Mouse (Mus musculus): ENCODE data around the gene Xrn1. TPM values are rescaled to one million over a fixed set of nuclear protein-coding genes. Genes with fewer than 3 reads are reported as not detected.

Xrn1 gene
- polyA plus RNA-seq, 1 experiment, result 1.4 TPM

- Histone ChIP-seq H3K4me1 (peaks cover 47% of the 10 kb centered on the region), H3K36me3 (replicated peaks; ENCODE audit: low read length) (peaks cover 61% of the 10 kb centered on the region)
- TF ChIP-seq FLI1 (IDR thresholded peaks at IDR 0.05; ENCODE audit: low read length), result no peak
- TF ChIP-seq GATA1 (IDR thresholded peaks at IDR 0.05; ENCODE audit: borderline replicate concordance, low read length), result no peak
Observed at GRCm38 (mm10) chr9:95964037-95964436, 9.5 kb downstream of the Xrn1 start.

GRCm38 (mm10) chr9:95978279-95978678 lies 23.7 kb downstream of the Xrn1 start:
- TF ChIP-seq FLI1 (IDR thresholded peaks at IDR 0.05; ENCODE audit: low read length) (no peak), GATA1 (IDR thresholded peaks at IDR 0.05; ENCODE audit: borderline replicate concordance, low read length) (no peak)
- peaks cover 91% of the 10 kb centered on the region for H3K36me3 ChIP-seq (replicated peaks; ENCODE audit: low read length)
- no peaks in the 10 kb centered on the region for H3K27me3 ChIP-seq (replicated peaks)

More at GRCm38 (mm10) chr9:95964037-95964436, 9.5 kb downstream of the Xrn1 start:
- no peaks in the 10 kb centered on the region for H3K9me3 ChIP-seq
- no peak overlapping the region for H3K4me3 ChIP-seq (replicated peaks)
- no peaks in the 10 kb centered on the region for H3K27me3 ChIP-seq (replicated peaks)

DNA sequence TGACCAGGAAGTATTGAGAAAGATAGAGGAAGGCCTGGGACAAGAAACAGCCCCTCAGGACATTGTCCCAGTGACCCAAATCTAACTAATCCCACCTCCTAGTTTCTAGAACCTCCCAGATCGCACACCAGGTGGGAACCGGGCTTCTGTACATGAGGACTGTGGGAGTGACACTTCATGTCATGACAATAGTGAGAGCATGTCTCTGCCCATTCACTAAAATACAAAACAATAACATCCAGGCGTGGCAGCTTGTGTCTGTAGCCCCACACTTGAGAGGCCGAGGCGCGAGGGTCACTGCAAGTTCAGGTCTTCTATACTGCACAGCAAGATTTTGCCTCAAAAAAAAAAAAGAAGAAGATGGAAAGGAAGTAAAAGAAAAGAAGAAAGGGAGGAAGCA lies 25.3 kb downstream of the Xrn1 start:
- Histone ChIP-seq H3K4me3 (replicated peaks) (no peak overlapping the region), H3K4me1 (peaks cover 12% of the 10 kb centered on the region), H3K36me3 (replicated peaks; ENCODE audit: low read length) (peaks cover 87% of the 10 kb centered on the region), H3K27me3 (replicated peaks) (no peaks in the 10 kb centered on the region), H3K9me3 (no peaks in the 10 kb centered on the region)
- no peak for TF ChIP-seq FLI1 (IDR thresholded peaks at IDR 0.05; ENCODE audit: low read length)
- no peak for TF ChIP-seq GATA1 (IDR thresholded peaks at IDR 0.05; ENCODE audit: borderline replicate concordance, low read length)

More at GRCm38 (mm10) chr9:95978279-95978678, 23.7 kb downstream of the Xrn1 start:
- Histone ChIP-seq H3K4me3 (replicated peaks) (no peak overlapping the region), H3K9me3 (no peaks in the 10 kb centered on the region), H3K4me1 (peaks cover 12% of the 10 kb centered on the region)

DNA sequence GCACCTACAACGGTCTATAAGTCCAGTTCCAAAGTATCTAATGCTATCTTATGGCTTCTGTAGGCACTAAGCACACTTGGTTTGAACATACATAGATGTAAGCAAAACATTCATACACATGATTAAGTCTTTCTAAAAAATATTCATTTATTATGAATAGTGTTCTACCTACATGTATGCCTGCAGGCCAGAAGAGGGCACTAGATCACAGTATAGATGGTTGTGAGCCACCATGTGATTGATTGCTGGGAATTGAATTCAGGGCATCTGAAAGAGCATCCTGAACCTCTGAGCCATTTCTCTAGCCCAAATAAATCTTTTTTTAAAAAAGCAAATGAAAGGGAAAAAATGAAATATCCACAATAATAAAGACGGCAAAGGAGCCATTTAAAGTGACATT lies 37.7 kb downstream of the Xrn1 start:
- Histone ChIP-seq H3K9me3 (no peaks in the 10 kb centered on the region), H3K4me1 (no peaks in the 10 kb centered on the region), H3K36me3 (replicated peaks; ENCODE audit: low read length) (peaks cover 90% of the 10 kb centered on the region), H3K27me3 (replicated peaks) (no peaks in the 10 kb centered on the region), H3K4me3 (replicated peaks) (no peak overlapping the region)
- no peak for TF ChIP-seq FLI1 (IDR thresholded peaks at IDR 0.05; ENCODE audit: low read length)
- TF ChIP-seq GATA1 (IDR thresholded peaks at IDR 0.05; ENCODE audit: borderline replicate concordance, low read length), result no peak

GRCm38 (mm10) chr9:96004455-96004854 lies 49.9 kb downstream of the Xrn1 start:
- H3K9me3 ChIP-seq, result no peaks in the 10 kb centered on the region
- no peak overlapping the region for H3K4me3 ChIP-seq (replicated peaks)
- no peaks in the 10 kb centered on the region for H3K27me3 ChIP-seq (replicated peaks)
- no peaks in the 10 kb centered on the region for H3K4me1 ChIP-seq
- TF ChIP-seq FLI1 (IDR thresholded peaks at IDR 0.05; ENCODE audit: low read length) (no peak), GATA1 (IDR thresholded peaks at IDR 0.05; ENCODE audit: borderline replicate concordance, low read length) (no peak)
- peaks cover 98% of the 10 kb centered on the region for H3K36me3 ChIP-seq (replicated peaks; ENCODE audit: low read length)

GRCm38 (mm10) chr9:96010664-96011063 lies 56.1 kb downstream of the Xrn1 start:
- no peak overlapping the region for H3K4me3 ChIP-seq (replicated peaks)
- H3K27me3 ChIP-seq (replicated peaks), result no peaks in the 10 kb centered on the region
- peaks cover 89% of the 10 kb centered on the region for H3K36me3 ChIP-seq (replicated peaks; ENCODE audit: low read length)
- TF ChIP-seq GATA1 (IDR thresholded peaks at IDR 0.05; ENCODE audit: borderline replicate concordance, low read length) (no peak), FLI1 (IDR thresholded peaks at IDR 0.05; ENCODE audit: low read length) (no peak)
- H3K4me1 ChIP-seq, result no peaks in the 10 kb centered on the region
- H3K9me3 ChIP-seq, result no peaks in the 10 kb centered on the region

DNA sequence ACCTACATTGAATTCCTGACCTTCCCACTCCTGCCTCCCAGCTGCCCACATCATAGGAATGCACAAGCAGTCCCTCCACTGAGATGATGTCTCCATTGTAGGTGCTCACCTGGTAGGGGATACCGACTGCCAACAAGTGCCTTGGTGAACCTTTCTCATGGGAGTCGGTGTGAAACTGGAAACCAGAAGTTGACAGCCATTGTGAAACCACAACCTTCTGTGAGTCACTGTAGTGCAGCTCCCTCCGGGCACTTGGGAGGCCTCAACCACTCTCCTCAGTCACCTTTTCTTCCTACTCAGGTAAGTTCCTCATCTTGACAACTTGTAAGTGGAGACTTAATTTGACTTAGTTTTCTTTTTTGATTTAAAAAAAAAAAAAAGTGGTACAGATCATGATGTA lies 69.4 kb downstream of the Xrn1 start:
- no peak for TF ChIP-seq GATA1 (IDR thresholded peaks at IDR 0.05; ENCODE audit: borderline replicate concordance, low read length)
- peaks cover 91% of the 10 kb centered on the region for H3K36me3 ChIP-seq (replicated peaks; ENCODE audit: low read length)

DNA sequence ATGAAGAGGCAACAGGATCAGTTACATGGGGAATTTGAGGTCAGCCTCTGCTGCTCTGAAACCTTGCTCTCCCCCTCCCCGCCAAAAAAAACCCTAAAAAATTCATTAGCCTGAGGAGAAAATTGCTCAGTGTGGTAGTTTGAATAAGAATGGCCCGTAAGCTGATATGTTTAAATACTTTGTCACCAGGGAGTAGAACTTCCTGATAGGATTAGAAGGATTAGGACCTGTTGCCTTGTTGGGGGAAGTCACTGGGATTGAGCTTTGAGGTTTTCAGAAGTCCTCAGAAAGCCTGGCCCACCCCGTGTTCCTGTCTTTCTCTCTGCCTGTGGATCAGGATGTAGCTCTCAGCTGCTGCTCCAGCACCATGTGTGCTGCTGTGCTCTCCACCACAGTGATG lies 73.4 kb downstream of the Xrn1 start:
- Histone ChIP-seq H3K9me3 (no peaks in the 10 kb centered on the region), H3K27me3 (replicated peaks) (no peaks in the 10 kb centered on the region), H3K4me3 (replicated peaks) (no peak overlapping the region), H3K36me3 (replicated peaks; ENCODE audit: low read length) (peaks cover 91% of the 10 kb centered on the region), H3K4me1 (no peaks in the 10 kb centered on the region)
- TF ChIP-seq FLI1 (IDR thresholded peaks at IDR 0.05; ENCODE audit: low read length) (no peak), GATA1 (IDR thresholded peaks at IDR 0.05; ENCODE audit: borderline replicate concordance, low read length) (no peak)

More for the DNA sequence above, 69.4 kb downstream of the Xrn1 start:
- H3K4me3 ChIP-seq (replicated peaks), result no peak overlapping the region
- H3K4me1 ChIP-seq, result no peaks in the 10 kb centered on the region
- H3K27me3 ChIP-seq (replicated peaks), result no peaks in the 10 kb centered on the region
- no peaks in the 10 kb centered on the region for H3K9me3 ChIP-seq

DNA sequence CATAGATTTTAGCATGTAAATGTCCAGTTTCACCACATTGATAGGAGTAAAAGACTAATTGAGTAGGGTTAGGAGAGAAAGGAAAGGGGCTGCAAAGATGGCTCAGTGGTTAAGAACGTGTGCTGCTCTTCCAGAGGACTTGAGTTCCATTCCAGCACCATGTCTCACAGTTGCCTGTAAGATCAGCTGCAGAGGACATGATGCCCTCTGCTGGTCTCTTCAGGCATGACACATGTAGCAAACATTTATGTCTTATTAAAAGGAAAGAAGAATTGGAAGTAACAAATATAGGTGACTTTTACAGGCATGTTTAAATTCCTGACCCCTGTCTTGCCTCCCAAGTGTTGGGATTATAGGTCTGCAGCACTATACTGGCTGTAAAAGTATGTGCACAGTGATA lies 74.3 kb downstream of the Xrn1 start:
- TF ChIP-seq GATA1 (IDR thresholded peaks at IDR 0.05; ENCODE audit: borderline replicate concordance, low read length) (no peak), FLI1 (IDR thresholded peaks at IDR 0.05; ENCODE audit: low read length) (no peak)
- no peak overlapping the region for H3K4me3 ChIP-seq (replicated peaks)
- H3K27me3 ChIP-seq (replicated peaks), result no peaks in the 10 kb centered on the region
- H3K4me1 ChIP-seq, result no peaks in the 10 kb centered on the region
- peaks cover 89% of the 10 kb centered on the region for H3K36me3 ChIP-seq (replicated peaks; ENCODE audit: low read length)
- no peaks in the 10 kb centered on the region for H3K9me3 ChIP-seq

GRCm38 (mm10) chr9:96029886-96030285 lies 75.3 kb downstream of the Xrn1 start:
- TF ChIP-seq FLI1 (IDR thresholded peaks at IDR 0.05; ENCODE audit: low read length) (no peak), GATA1 (IDR thresholded peaks at IDR 0.05; ENCODE audit: borderline replicate concordance, low read length) (no peak)
- Histone ChIP-seq H3K4me3 (replicated peaks) (no peak overlapping the region), H3K9me3 (no peaks in the 10 kb centered on the region), H3K27me3 (replicated peaks) (no peaks in the 10 kb centered on the region), H3K4me1 (no peaks in the 10 kb centered on the region), H3K36me3 (replicated peaks; ENCODE audit: low read length) (peaks cover 92% of the 10 kb centered on the region)

Data from megakaryocyte, embryonic 14.5 days (primary cell).